In the genomic region with DNA sequence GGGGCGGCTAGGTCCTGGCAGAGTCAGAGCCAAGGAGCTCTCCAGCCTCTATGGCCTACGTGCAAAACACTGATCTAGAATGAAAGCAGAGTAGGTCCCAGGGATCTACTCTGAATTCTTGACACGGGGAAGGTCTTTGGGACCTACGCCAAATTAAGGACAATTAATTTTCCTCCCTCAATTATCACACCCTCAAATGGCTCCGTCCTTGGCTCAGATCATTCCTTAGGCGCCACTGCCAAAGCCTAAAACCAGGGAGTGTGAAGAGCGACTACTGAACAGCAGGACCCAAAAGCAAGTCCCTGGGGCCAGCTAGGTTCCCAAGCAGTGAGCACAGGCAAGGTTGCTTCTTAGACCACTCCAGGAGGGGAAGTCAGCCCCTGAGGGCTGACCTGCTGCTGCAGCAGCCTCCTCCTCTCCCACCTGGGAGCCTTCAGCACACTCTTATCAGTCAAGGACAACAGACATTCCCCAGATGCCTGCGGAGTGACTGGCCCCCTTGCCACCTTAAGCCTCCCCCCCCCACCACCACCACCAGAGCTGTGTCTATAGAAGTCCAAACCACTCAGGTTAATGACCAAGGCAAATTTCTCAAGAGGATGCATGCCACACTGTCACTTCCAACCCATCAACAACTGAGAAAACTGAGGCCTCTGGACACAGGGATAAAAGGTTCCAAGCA, we compare ENCODE assay signal across 8 mouse cellular contexts. TPM values are rescaled to one million over a fixed set of nuclear protein-coding genes. Genes with fewer than 3 reads are reported as not detected.
A peak's percentile ranks its signal among the peaks of the same experiment; 100 is the strongest.
DNase-seq lines count a peak whose midpoint lies in the region; ATAC-seq lines count a peak whose summit lies in the region.
"Had no signal": no experiment of that assay in that cellular context is flagged by ENCODE, and none has a peak within 500 bp of the region (broad histone marks: within the 10 kb centered on the region; RNA-seq: fewer than 3 reads in every experiment).

No protein-coding gene starts in this region.

- H3K27me3 ChIP-seq in forebrain, embryonic 11.5 days (ENCODE audit: control insufficient read depth, insufficient read depth, low read length) = no peaks in the 10 kb centered on the region
- no peaks in the 10 kb centered on the region for H3K27me3 ChIP-seq in limb, embryonic 11.5 days (ENCODE audit: control insufficient read depth, insufficient read depth, low read length)
- no peaks in the 10 kb centered on the region for H3K27me3 ChIP-seq in neural tube, embryonic 15.5 days (replicated peaks)

- ATAC-seq in forebrain, embryonic 11.5 days (replicated peaks; ENCODE audit: low FRiP score) = no peak
- no peak for ATAC-seq in limb, embryonic 11.5 days (ENCODE audit: insufficient number of reproducible peaks, low FRiP score, low TSS enrichment, low read depth)
- ATAC-seq in neural tube, embryonic 15.5 days (ENCODE audit: low FRiP score) = no peak

- no peak overlapping the region for H3K9ac ChIP-seq in forebrain, embryonic 11.5 days (ENCODE audit: low read length)
- H3K9ac ChIP-seq in limb, embryonic 11.5 days (ENCODE audit: low read length) = no peak overlapping the region
- 0 out of 2 replicates have a peak overlapping the region, but pooled peaks have one; percentile 46 for H3K9ac ChIP-seq in neural tube, embryonic 15.5 days (replicated peaks)

- peak; percentile 38 for DNase-seq in left cerebral cortex, postnatal 4 days
- no peak for DNase-seq in left cerebral cortex, adult 18-20 months (ENCODE audit: low spot score in 2 of 2)
- DNase-seq in forebrain, embryonic 11.5 days (ENCODE audit: low spot score) = no peak
- DNase-seq in limb, embryonic 11.5 days (ENCODE audit: low spot score) = no peak
- DNase-seq in adipocyte (ENCODE audit: low spot score) = no peak
- DNase-seq in adrenal gland, postnatal 25 days = no peak

- H3K4me1 ChIP-seq in forebrain, embryonic 11.5 days (replicated peaks; ENCODE audit: control insufficient read depth, insufficient read depth, low read length) = peaks cover 33% of the 10 kb centered on the region
- H3K4me1 ChIP-seq in limb, embryonic 11.5 days (ENCODE audit: control insufficient read depth, insufficient read depth, low read length) = peaks cover 36% of the 10 kb centered on the region
- H3K4me1 ChIP-seq in neural tube, embryonic 15.5 days = peaks cover 69% of the 10 kb centered on the region

- H3K4me2 ChIP-seq in forebrain, embryonic 11.5 days (ENCODE audit: low read depth, low read length, severe bottlenecking) = peak overlapping the region; percentile 70; the same call in 1 of the 2 replicates
- H3K4me2 ChIP-seq in limb, embryonic 11.5 days (ENCODE audit: low read depth, severe bottlenecking) = peak overlapping the region; percentile 81; the same call in 1 of the 2 replicates
- H3K4me2 ChIP-seq in neural tube, embryonic 15.5 days = peak overlapping the region; percentile 88

- peaks cover 6% of the 10 kb centered on the region for H3K36me3 ChIP-seq in forebrain, embryonic 11.5 days (ENCODE audit: control insufficient read depth, insufficient read depth, low read length)
- peaks cover 3% of the 10 kb centered on the region; the same call in 1 of the 2 replicates for H3K36me3 ChIP-seq in limb, embryonic 11.5 days (ENCODE audit: control insufficient read depth, insufficient read depth, low read length)
- H3K36me3 ChIP-seq in neural tube, embryonic 15.5 days = peaks cover 14% of the 10 kb centered on the region

- no peaks in the 10 kb centered on the region for H3K9me3 ChIP-seq in forebrain, embryonic 11.5 days (ENCODE audit: control insufficient read depth, low read length)
- H3K9me3 ChIP-seq in limb, embryonic 11.5 days (ENCODE audit: control insufficient read depth, low read length) = no peaks in the 10 kb centered on the region
- H3K9me3 ChIP-seq in neural tube, embryonic 15.5 days (replicated peaks) = no peaks in the 10 kb centered on the region

- H3K4me3 ChIP-seq in forebrain, embryonic 11.5 days (ENCODE audit: low read depth, low read length) = peak overlapping the region; percentile 45; the same call in 1 of the 2 replicates
- peak overlapping the region; percentile 48; the same call in 1 of the 2 replicates for H3K4me3 ChIP-seq in limb, embryonic 11.5 days (ENCODE audit: low read depth, low read length)
- peak overlapping the region; percentile 46; the same call in 1 of the 2 replicates for H3K4me3 ChIP-seq in neural tube, embryonic 15.5 days (replicated peaks)

- H3K27ac ChIP-seq in forebrain, embryonic 11.5 days (ENCODE audit: low read depth, low read length) = no peak overlapping the region
- no peak overlapping the region for H3K27ac ChIP-seq in limb, embryonic 11.5 days (replicated peaks; ENCODE audit: low read depth, low read length)
- peak overlapping the region; percentile 78 for H3K27ac ChIP-seq in neural tube, embryonic 15.5 days (replicated peaks)
- H3K27ac ChIP-seq: macrophage had no signal

- intact Hi-C loops in left cerebral cortex, postnatal 4 days (cut with DNase I) = no loop called here

- WGBS in forebrain, embryonic 11.5 days = 85% methylated on average over 8 of the region's 8 CpGs
- WGBS in limb, embryonic 11.5 days = 85% methylated on average over 8 of the region's 8 CpGs
- WGBS in neural tube, embryonic 15.5 days = 57% methylated on average over 8 of the region's 8 CpGs

RNA-seq across cellular contexts. Expression of a gene that starts 31.3 kb away (rescaled TPM):
- 100 to 1,000 TPM; 229 to 232 TPM for total RNA-seq in left cerebral cortex, postnatal 4 days (2021)
- total RNA-seq in left cerebral cortex, adult 18-20 months (2021) = 100 to 1,000 TPM; 101 to 110 TPM
- polyA plus RNA-seq in forebrain, embryonic 11.5 days (2014; fragmentation: Nextera tagmentation; extraction: Ambion mirVana) = 90.5 and 99.9 TPM in 2 replicates
- 46.8 and 51.0 TPM in 2 replicates for polyA plus RNA-seq in limb, embryonic 11.5 days (2014; fragmentation: Nextera tagmentation; extraction: Ambion mirVana)
- 62.9 and 68.5 TPM in 2 replicates for polyA plus RNA-seq in neural tube, embryonic 15.5 days (2015; fragmentation: Nextera tagmentation; extraction: Ambion mirVana)
- total RNA-seq in adrenal gland, postnatal 25 days (2021) = 55.0 and 60.3 TPM in 2 replicates
